Mouse (Mus musculus): Measurements from ENCODE around the gene Zfp386.

DNA sequence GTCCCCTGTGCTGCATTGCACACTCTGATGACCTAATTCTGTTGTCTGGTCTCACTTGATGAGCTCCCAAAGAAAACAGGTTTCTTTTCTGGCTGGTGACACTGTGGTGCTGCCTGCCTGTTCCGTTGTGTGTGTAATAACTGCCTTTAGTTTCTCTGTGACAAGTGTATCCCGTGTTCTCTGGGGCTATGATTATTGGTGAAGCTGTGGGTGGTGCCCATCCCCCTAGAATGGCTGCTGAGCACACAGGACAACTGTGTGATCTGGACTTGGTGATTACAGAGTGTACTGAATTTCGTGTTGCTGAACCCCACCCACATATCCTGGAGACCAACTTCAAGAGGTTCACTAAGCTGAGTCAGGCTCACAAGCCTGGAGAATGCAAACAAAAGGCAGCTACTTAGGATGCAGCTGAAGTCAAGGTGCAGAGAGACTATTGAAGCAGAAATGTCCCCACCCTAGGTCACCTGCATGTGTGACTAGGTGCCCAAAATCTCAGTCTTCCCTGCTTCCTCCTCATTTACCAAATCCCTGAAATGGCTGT is 48.9 kb downstream of the Zfp386 start:
- TF ChIP-seq POLR2A (IDR thresholded peaks at IDR 0.05; ENCODE audit: borderline replicate concordance, control insufficient read depth, low read depth, low read length), result no peak
- no peak for TF ChIP-seq CTCF (IDR thresholded peaks at IDR 0.05; ENCODE audit: control insufficient read depth, insufficient read depth, low read length)
